Mouse (Mus musculus) hindbrain, embryonic 13.5 days (tissue): ENCODE measurements at regions not wholly inside any gene's neighbourhood (a gene's known extent, or its start where the extent isn't known, plus 50 kb on each side); places are given as distances from the start of the nearest gene placed in this dataset.

Experiments
- ATAC-seq: fragments of 200-750 bp; cut with Nextera tagmentation; 2 replicates; pipeline ENCODE4 v1.8.0; 2017; ENCODE audit warnings: moderate TSS enrichment; ENCODE audit not compliant: low FRiP score
- H3K27ac ChIP-seq: fragments of 300-500 bp; sonication (generic); 2 replicates; pipeline ENCODE4 v1.5.1; 2015; ENCODE audit warnings: inconsistent platforms, mild to moderate bottlenecking, moderate library complexity
- H3K27me3 ChIP-seq: fragments of 300-500 bp; sonication (generic); 2 replicates; pipeline ENCODE4 v1.6.1; 2015; ENCODE audit warnings: mild to moderate bottlenecking, inconsistent platforms
- H3K36me3 ChIP-seq: fragments of 300-500 bp; sonication (generic); 2 replicates; pipeline ENCODE4 v1.6.1; 2015; ENCODE audit warnings: mild to moderate bottlenecking, inconsistent platforms
- H3K4me1 ChIP-seq: fragments of 300-500 bp; sonication (generic); replicated peaks from 2 replicates; pipeline ENCODE4 v1.6.1; 2015; ENCODE audit warnings: inconsistent platforms
- H3K4me2 ChIP-seq: fragments of 300-500 bp; sonication (generic); 2 replicates; pipeline ENCODE4 v1.6.1; 2015; ENCODE audit warnings: inconsistent platforms, mild to moderate bottlenecking, moderate library complexity
- H3K4me3 ChIP-seq: fragments of 300-500 bp; sonication (generic); 2 replicates; pipeline ENCODE4 v1.5.1; 2015; ENCODE audit warnings: mild to moderate bottlenecking, inconsistent platforms
- H3K9ac ChIP-seq: fragments of 300-500 bp; sonication (generic); 2 replicates; pipeline ENCODE4 v1.6.1; 2015; ENCODE audit warnings: mild to moderate bottlenecking, inconsistent platforms
- H3K9me3 ChIP-seq: fragments of 300-500 bp; sonication (generic); 2 replicates; pipeline ENCODE4 v1.6.1; 2016; ENCODE audit warnings: inconsistent platforms
- WGBS: fragments of 180-500 bp; shearing (Covaris S2); methylation state at CpG from one replicate; pipeline ENCODE4 v1.1.7; 2015; 5-methylcytosine and 5-hydroxymethylcytosine counted together

DNA sequence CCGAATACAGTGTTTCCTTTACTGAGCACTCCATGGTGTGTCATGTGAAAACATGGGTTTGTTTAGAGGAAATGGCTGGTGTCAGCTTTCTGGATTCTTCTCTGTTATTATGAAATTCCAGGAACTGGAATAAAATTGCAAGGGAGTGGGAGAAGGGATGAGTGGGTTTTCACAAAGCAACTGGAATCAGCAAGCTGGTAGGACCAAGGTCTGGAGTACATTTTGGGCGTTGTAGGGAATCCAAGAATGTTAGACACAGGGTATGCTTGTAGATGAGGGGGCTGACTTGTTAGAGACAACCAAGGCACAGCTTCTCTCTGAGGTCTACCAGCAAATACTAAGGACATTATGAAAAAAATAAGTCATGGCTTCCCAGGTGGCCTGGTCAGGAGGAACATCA is 233.8 kb downstream of the Clic5 start:
- Histone ChIP-seq H3K9ac (no peak overlapping the region), H3K36me3 (no peaks in the 10 kb centered on the region), H3K4me3 (no peak overlapping the region), H3K9me3 (no peaks in the 10 kb centered on the region), H3K4me2 (no peak overlapping the region), H3K4me1 (no peaks in the 10 kb centered on the region; the same call in 1 of the 2 replicates), H3K27ac (no peak overlapping the region), H3K27me3 (no peaks in the 10 kb centered on the region)
- no peak for ATAC-seq
- 89% methylated on average over 2 of the region's 2 CpGs for WGBS

DNA sequence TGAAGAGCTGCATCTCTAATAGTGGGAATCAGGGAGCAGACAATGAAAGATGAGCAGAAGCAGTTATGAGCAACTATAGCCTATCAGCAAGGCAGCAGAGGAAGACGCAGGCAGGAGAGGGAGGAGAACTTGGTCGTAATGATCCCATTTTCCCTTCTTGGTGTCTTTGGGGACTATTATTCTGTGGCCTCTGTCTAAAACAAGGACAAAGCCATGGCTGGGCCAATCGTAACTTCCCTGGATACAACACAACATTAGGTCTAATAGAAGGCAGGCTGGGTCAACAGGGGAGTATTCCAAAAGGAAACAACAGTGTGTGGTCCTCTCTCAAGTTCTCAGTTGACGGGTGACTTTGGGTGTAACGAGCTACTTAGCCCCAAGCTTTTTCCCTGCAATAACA is 234.5 kb downstream of the Clic5 start:
- no peak overlapping the region for H3K9ac ChIP-seq
- no peak overlapping the region for H3K4me3 ChIP-seq
- no peaks in the 10 kb centered on the region for H3K9me3 ChIP-seq
- 82% methylated on average over 5 of the region's 5 CpGs for WGBS
- no peaks in the 10 kb centered on the region for H3K36me3 ChIP-seq
- H3K4me1 ChIP-seq, result no peaks in the 10 kb centered on the region; the same call in 1 of the 2 replicates
- H3K27ac ChIP-seq, result no peak overlapping the region
- no peak for ATAC-seq
- H3K4me2 ChIP-seq, result no peak overlapping the region
- no peaks in the 10 kb centered on the region for H3K27me3 ChIP-seq

- WGBS, result 93% methylated on average over 5 of the region's 5 CpGs
- no peak for ATAC-seq
Observed at GRCm38 (mm10) chr17:44423471-44423985, 235.1 kb downstream of the Clic5 start.

GRCm38 (mm10) chr17:44432524-44433295 is 244.3 kb downstream of the Clic5 start:
- WGBS, result 56% methylated on average over 4 of the region's 4 CpGs
- Histone ChIP-seq H3K27me3 (no peaks in the 10 kb centered on the region), H3K27ac (no peak overlapping the region), H3K36me3 (no peaks in the 10 kb centered on the region), H3K4me3 (no peak overlapping the region), H3K4me2 (no peak overlapping the region), H3K4me1 (no peaks in the 10 kb centered on the region), H3K9ac (no peak overlapping the region), H3K9me3 (no peaks in the 10 kb centered on the region)
- ATAC-seq, result no peak

More at GRCm38 (mm10) chr17:44423471-44423985, 235.1 kb downstream of the Clic5 start:
- no peaks in the 10 kb centered on the region for H3K27me3 ChIP-seq
- H3K36me3 ChIP-seq, result no peaks in the 10 kb centered on the region
- no peaks in the 10 kb centered on the region for H3K9me3 ChIP-seq
- H3K4me1 ChIP-seq, result no peaks in the 10 kb centered on the region; the same call in 1 of the 2 replicates
- H3K4me3 ChIP-seq, result no peak overlapping the region
- no peak overlapping the region for H3K27ac ChIP-seq
- no peak overlapping the region for H3K9ac ChIP-seq
- no peak overlapping the region for H3K4me2 ChIP-seq

GRCm38 (mm10) chr17:44433296-44433653 is 244.9 kb downstream of the Clic5 start:
- ATAC-seq, result no peak
- H3K9me3 ChIP-seq, result no peaks in the 10 kb centered on the region
- no peak overlapping the region for H3K4me3 ChIP-seq
- H3K36me3 ChIP-seq, result no peaks in the 10 kb centered on the region
- no peak overlapping the region for H3K4me2 ChIP-seq
- H3K9ac ChIP-seq, result no peak overlapping the region
- no peaks in the 10 kb centered on the region for H3K27me3 ChIP-seq
- no peaks in the 10 kb centered on the region for H3K4me1 ChIP-seq
- H3K27ac ChIP-seq, result no peak overlapping the region

DNA sequence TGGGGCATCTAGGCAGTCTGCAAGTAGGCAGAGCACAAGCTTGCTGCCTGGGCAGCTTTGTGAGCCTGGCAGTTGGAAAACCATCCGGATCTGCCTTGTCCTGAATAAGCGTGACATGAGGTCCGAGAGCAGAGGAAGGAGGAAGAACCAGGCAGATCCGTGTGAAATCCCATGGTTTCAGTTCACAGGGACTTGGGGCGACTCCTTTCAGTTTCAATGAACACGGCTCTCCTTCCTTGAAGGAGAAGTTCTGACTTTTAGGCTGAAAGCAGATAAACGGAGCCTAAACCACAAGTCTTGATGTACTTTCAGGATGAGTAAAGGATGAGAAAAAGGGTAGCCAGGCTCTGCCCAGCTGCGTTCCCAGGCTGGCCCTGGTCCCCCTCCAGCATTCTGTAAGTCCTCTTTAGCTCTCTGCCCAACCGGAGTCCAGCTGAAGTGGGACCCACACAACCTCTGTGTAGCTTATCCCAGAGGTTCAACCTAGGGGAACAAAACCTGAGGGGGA is 248.2 kb downstream of the Clic5 start:
- Histone ChIP-seq H3K9ac (no peak overlapping the region), H3K4me2 (no peak overlapping the region), H3K27me3 (no peaks in the 10 kb centered on the region), H3K27ac (no peak overlapping the region), H3K9me3 (no peaks in the 10 kb centered on the region), H3K36me3 (no peaks in the 10 kb centered on the region), H3K4me1 (no peaks in the 10 kb centered on the region), H3K4me3 (no peak overlapping the region)
- WGBS, result 86% methylated on average over 9 of the region's 9 CpGs
- ATAC-seq, result no peak

- no peak overlapping the region for H3K27ac ChIP-seq
- H3K27me3 ChIP-seq, result no peaks in the 10 kb centered on the region
- peaks cover 3% of the 10 kb centered on the region; the same call in 1 of the 2 replicates for H3K4me1 ChIP-seq
- no peaks in the 10 kb centered on the region for H3K36me3 ChIP-seq
- no peak overlapping the region for H3K4me2 ChIP-seq
- H3K9ac ChIP-seq, result no peak overlapping the region
- no peaks in the 10 kb centered on the region for H3K9me3 ChIP-seq
- no peak overlapping the region for H3K4me3 ChIP-seq
- no peak for ATAC-seq
Observed at GRCm38 (mm10) chr17:44438526-44438925, 250.1 kb downstream of the Clic5 start.

DNA sequence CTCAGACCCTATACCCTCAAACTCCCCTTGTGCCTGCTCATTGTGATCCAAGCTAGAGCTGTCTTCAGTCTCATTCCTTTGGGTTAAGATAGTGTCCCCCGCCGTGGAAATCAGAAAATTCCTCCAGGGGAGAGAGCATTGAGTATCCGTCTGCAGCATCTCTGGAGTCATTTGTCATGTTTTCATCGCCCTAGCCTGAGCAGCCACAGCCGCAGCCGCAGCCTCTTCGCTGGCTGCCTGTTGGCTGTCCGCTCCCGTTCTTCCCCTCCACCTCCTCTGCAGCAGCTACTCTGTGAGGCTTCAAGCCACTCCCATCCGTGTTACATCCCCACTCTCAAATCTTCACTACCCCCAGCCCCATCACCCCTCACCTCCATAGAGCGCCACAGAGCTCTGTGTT is 255.1 kb downstream of the Clic5 start:
- ATAC-seq, result peak; percentile 39; the same call in 1 of the 2 replicates
- Histone ChIP-seq H3K9ac (0 out of 2 replicates have a peak overlapping the region, but pooled peaks have one; percentile 3), H3K9me3 (no peaks in the 10 kb centered on the region), H3K27ac (no peak overlapping the region), H3K4me1 (peaks cover 5% of the 10 kb centered on the region; the same call in 1 of the 2 replicates), H3K36me3 (no peaks in the 10 kb centered on the region), H3K4me2 (no peak overlapping the region), H3K4me3 (no peak overlapping the region), H3K27me3 (no peaks in the 10 kb centered on the region)
- 36% methylated on average over 11 of the region's 11 CpGs for WGBS

DNA sequence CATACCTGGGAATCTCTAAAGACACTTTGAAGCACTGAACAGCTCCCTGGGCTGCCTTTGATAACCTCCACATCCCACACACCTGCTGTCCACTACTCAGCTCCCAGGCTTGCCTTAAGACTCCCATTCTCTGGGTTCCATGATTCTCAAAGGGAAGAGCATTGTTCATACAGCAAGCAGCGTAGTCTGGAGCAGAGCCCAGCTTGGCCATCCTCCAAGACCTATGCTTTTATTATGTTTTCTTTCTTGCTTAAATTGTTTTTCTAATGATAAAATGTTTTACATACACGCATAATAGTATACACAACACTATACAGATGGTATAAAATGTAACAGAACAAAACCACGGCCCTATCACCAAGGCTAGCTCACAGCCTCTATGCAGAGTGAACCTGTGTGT is 257.0 kb downstream of the Clic5 start:
- Histone ChIP-seq H3K36me3 (no peaks in the 10 kb centered on the region), H3K27ac (no peak overlapping the region), H3K9me3 (no peaks in the 10 kb centered on the region), H3K9ac (no peak overlapping the region), H3K4me2 (no peak overlapping the region), H3K27me3 (no peaks in the 10 kb centered on the region), H3K4me1 (peaks cover 5% of the 10 kb centered on the region; the same call in 1 of the 2 replicates), H3K4me3 (no peak overlapping the region)
- no peak for ATAC-seq
- 78% methylated on average over 3 of the region's 3 CpGs for WGBS
